Mouse (Mus musculus) Muller cell, postnatal 12 days (primary cell): ENCODE data around the gene Pax6.

Experiments used
- DNase-seq: peaks from one replicate; pipeline ENCODE4 v3.0.0-alpha.2; 2015; ENCODE audit errors: inconsistent ontology term

Pax6 gene

DNA sequence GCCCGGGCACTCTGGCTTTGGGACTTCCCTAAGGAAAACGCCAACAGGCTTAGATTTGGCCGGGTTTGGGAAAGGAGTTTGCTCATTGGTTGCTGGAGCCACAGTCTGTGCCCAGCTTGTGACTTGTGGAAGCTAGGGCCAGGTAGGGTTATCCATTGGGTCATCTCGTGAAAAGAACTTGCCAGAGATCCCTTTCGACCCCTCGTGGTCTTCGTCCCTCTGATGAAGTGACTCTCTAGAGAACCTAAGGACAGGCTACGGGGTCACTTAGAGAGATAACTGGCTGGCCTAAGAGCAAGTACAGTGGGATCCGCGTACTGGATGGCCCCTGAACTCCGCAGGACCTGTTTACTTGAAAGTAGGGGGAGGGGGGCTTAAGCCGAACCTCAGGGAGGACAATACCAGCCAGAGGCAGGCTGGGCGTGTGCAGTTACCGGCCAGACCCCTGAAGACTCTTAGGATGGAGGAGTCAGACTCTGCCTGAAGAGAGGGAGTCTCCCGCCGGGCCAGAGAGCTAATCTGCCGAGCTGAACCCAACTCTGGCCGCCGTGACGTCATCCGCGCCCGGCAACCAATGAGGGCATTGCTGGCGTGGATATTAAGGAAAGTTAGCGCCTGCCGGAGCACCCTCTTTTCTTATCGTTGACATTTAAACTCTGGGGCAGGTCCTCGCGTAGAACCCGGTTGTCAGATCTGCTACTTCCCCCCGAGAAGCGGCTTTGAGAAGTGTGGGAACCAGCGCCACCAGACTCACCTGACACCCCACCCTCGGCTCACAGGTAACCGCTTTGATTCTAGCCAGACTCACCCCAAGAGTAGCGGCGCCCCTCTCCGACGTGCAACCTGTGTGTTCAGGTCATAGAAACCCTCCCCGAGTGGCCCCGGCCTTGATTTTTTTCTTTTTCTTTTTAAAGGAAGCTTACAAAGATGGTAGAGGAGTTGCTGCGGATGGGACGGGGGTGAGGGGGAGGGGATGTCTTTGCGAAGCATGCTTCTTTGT, at the start of gene Pax6:
TSS of gene Pax6 (plus strand) at position 630 of the 1,000 bp plus-strand sequence.
- peak; percentile 92 for DNase-seq

DNA sequence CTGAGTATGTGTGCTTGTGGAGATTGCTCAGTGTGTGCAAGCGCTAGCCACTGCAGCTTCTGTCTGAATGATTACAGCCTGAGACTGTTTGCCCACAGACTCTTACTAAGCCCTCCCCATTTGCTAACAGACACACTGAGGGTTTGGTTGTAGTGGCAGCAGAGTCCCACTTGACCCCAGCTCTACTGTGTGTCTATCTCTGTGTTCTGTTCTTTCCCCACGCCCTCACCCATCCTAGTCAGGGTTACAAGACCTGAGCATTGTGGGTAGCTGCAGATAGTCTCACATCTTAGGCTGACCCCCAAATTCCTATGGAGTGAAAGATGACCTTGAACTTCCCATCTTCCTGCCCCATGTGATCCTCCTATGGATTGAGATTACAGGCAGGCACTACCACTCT, 19.8 kb upstream of the Pax6 start:
- DNase-seq = no peak

DNA sequence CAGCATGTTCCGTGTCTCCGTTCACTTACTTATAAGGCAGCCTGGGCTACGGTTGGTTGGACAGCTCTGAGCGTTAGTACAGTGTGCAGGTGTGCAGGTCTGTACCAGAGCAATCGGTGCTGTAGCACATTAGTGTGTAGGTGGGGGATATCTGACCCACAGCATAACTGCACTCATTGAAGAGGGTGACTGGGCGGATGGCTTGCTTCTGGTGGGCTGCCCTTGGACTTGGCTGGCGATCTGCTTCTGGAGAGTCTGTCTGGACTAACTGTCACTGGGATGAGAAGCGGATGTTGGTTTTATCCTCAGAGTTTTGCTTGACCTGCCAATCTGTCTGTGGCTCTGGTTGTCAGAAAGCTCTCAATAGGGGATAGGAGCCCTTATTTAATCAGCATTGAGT, 12.2 kb upstream of the Pax6 start:
- DNase-seq = no peak

DNA sequence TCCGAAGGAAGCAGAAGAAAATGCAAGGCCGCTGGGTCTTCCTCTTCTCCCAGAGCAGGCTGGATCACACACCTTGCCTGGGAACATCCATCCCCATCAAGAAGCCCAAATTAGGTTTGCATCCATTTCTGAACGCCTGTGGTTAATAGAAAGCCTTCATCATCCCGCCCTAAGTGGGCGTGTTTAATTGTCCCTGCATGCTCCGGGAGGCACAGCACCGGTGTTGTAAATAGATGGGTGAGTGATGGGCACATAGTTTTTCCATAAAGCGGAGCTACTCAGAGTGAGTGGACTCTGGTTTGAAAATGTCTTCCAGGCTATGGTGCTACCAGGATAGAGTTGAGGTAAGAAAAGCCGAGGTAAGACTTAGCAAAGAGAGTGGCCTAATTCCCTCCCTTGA, 9.3 kb upstream of the Pax6 start:
- DNase-seq = peak; percentile 70

DNA sequence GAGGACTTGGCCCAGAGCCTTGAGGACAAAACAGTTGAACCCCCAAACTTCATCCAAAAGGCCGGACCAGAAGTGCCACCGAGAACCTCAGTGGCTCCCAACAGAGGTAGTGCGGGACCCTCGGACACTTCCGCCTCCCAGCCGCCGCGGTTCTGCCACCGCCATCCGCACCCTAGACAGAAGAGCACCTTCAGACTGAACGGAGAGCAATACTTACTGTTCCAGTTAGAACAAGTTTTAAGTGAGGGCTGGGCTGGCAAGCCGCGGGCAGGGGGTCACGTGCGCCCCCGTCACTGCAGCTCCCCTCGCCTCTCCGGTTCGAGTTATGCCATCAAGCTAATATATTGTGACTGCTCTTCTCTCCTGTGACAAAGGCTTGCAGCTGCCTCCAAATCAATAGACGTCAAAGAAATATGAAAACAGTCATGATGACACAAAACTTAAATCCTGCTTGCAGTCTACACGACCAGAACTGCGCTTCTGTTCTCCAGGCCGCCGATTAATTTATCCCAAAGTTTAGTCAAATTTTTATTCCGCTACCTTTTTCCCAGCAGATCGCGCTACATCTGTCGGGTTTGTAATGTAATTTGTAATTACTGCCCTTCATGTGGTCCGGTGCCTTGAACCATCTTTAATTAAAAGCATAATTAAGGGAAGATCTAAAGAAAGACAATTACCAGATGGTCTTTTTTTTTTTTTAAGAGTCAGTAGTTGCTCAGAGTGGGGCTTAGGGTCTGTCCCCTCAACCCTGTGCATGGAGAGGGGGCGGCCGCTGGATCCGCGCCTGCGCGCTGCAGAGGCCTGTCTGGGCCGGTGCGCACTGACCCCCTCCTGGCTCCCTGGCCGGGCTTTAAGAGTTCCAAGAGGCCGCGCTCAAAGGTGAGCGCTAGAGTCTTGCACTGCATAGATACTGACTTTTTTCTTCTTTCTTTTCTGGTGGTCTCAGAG, 8.5 kb upstream of the Pax6 start:
- DNase-seq = peak; percentile 92

DNA sequence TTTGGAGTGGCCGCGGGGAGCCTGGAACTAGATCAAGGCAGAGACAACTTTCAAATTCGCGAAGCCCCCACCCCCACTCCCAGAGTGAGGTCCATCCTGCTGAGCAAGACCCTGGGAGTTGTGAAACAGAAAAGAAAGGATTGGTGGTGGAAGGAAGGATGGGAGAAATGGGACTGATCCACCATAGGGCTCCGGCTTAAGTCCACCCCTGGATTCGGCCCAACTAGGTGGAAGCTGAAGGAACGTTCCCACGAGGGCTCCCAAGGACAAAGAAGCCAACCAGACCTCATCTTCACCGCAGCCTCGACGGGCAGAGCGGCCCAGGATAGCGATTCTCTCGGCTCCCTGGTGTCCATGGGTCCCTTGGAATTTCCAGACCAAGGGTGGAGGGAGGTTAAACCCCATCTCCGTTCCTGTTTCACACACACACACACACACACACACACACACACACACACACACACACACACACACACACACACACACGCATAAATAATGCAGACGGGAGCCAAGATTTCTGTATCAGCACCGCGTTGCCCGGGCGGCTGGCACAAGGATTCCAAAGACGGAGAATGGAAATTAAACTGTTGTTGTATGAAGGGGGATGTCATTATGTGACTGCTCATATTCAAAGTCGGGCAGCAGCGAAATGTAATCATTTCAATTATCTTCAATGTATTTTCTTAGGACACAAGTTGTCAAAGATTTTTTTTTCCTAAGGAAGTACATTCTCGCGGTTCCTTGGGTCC, 7.7 kb upstream of the Pax6 start:
- peak; percentile 80 for DNase-seq

DNA sequence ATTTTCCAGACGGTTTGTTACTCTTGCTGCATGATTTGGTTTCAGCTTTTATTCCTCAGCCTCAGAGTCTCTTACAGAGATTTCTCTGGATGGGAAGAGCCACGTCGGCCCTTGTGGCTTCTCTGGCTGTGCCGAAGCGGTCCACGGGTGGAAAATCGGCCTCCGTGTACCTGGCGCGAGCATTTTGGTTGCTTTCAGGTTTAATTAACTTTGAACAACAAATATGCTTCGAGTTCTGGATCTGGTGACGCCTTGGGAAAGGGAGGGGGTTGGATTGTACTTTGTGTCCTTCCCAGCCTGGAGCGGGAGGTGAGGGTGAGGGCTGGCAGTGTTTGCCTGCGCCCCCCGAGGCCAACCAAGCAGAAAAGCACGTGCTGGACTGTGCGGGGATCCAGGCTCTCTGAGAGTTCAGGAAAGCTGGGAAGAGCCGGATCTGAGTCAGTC, 7.1 kb upstream of the Pax6 start:
- peak; percentile 73 for DNase-seq

DNA sequence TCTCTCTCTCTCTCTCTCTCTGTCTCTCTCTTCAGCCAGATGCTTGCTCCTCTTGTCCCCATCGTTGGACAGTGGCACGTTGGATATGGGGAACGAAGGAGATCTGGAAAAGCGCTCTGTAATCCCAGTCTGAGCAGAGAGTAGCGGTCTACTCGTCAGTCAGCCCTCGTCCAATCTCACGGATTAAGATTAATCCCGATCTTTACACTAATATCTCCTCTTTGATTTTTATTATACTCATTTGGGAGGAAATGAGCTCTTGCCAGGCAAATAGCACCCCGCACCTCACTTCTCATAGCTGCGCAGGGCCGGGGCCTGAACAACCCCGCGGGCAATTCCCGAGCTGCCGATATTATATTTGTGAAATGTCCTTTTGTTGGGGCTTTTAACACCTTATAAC, 6.6 kb upstream of the Pax6 start:
- DNase-seq = peak; percentile 64

DNA sequence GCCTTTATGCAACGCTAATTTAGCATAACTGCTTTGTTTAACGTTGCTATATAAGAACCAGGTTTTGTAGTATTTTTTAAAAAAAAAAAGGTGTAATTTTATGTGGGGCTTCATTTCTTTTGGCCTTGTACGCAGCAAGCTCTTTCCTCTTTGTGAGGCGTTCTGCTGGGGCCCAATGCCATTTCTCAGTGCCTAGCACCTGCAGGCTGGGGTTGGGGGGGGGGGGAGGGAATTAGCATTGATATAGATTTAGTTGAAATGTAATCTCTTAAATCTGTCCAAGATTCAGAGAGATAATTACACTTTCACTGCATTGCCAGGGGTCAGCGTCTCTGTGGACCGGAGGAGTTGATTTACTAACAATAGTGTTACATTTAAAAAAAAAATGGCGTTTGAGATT, 6.1 kb upstream of the Pax6 start:
- no peak for DNase-seq

DNA sequence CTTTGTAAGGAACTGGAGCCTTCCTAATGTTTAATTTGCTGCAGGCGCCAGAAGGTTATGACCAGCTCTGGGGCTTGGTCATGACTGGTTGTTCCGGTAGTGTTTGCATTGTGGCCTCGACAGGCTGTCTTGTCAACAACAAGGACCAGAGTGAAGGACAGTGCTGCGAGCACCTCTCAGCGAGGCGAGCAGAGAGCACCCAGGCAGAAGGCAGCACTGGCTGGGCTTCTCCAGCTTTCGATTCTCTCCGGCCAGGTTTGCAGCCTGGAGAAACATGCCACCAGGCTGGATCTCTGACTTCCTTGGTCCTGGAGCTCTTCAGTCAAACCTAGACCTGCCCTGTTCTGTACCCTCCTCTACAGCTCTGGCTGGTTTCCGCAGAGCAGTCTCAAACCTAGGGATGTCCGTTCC, 5.6 kb upstream of the Pax6 start:
- DNase-seq = peak; percentile 57

DNA sequence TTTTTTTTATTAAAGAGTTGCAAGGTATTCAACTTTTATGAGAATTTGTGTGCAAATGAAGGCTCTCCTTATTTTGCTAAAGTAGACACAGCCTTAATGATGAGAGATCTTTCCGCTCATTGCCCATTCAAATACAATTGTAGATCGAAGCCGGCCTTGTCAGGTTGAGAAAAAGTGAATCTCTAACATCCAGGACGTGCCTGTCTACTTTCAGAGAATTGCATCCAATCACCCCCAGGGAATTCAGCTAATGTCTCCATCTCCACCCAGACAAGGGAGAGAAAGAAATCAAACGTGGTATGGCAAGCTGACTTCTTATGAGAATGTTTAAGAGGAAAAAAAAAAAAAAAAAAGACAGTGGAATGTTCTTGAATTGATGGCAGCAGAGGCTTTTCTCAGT, 3.7 kb upstream of the Pax6 start:
- DNase-seq = peak; percentile 76

DNA sequence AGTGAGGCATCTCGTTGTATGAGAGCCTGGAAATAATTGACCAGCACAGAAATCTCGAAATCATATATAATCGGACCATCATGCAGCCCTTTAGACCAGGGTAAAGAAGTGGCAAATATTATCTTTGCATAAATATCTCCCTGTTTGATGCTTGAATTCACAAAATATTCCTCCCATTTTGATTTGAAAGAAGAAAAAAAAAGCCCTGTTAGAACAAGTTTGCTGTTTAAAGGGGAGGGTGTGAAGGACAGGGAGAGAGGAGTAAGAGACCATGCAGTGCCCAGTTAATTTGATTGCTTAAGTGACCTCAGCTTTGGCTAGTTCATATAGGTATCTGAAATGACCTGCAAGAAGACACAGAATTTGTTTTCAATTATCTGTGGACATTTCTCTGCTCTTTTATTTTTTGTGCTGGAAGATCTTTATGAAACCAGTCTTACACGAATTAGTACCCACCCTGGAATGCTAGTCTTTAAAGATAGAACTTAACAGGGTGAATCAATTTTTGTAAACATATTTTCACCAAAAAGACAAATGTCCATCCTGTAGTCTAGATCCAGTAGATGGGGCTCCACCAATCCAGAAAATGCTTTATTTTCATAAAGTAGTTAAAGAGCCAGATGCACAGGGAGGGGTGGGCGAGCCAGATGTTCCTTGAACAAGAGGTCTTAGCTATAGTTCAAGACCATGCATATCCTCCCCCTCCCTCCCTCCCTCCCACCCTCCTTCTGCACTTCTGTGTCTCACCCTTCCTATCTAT, 3.0 kb upstream of the Pax6 start:
- DNase-seq = peak; percentile 40

DNA sequence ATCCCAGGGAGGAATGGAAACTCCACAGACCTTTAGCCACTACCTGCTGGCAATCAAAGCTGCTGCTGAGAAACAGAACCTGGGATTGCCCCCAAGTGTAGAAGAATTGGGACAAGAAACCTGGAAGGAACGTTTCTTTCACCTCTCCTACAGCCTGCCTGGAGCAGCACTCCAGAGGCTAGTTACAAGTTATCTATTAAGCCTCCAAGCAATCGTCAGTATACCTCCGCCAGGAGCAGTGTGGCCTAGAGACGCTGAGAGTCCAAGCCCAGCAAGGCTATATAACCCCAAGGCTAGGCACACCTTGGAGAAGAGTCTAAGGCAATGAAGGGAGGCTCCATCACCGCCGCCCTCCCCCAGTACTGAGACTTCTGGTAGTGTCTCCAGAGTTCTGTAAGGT, 2.4 kb upstream of the Pax6 start:
- DNase-seq = no peak

DNA sequence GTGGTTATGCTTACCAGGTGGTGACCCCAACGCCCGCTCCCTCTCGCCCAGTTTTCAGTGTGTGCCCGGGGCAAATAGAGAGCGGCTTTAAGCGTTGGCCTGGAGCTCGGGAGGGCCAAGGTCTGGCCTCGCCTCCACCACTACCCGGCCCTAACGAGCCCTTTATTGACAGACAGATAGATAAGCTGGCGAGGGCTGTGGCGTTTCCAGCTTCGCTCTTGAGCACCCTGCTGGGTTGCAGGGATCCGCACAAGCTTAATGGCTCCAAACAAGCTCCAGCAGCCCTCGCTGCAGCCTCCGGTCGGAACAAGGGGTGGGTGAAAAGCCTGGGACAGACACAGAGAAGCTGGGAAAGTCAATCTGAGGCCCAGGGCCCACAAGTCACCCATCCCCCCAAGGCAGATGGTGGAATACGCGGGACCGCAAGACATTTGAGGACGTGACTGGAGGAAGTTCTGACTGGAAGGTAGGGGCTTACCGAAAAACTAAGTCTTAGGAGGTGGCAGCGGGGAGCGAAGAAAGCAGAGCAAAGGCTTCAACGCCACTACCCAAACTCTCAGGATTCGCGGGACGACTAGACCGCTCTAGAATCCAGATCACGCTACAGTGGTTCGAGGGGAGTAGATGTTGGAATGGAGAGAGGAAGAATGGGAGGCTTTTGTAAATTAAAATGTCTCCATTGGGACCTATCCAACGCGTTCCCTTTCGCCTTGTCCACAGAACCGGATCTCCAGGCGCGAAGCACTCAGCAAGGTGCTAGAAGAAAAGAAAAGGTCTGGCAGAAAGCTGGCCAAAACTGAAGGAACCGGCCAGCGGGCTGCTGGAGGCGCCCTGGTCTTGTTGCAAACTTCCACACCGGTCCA, 1.7 kb upstream of the Pax6 start:
- peak; percentile 68 for DNase-seq

DNA sequence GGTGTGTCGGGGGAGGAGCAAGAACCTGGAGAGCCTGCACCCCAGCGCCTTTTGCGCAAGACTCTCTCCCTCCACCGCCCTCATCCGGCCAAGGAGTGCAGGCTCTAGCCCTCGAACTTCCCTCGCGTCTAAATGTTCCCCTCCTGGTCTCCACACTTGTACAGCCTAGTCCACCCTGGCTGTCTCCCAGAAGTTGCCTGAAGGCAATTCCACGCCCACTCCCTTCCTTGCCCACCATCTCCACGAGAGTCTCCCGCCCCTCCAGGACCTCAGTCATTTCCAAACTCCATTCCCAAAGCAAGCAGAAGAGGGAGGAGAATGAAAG, 1.1 kb upstream of the Pax6 start:
- DNase-seq = no peak

DNA sequence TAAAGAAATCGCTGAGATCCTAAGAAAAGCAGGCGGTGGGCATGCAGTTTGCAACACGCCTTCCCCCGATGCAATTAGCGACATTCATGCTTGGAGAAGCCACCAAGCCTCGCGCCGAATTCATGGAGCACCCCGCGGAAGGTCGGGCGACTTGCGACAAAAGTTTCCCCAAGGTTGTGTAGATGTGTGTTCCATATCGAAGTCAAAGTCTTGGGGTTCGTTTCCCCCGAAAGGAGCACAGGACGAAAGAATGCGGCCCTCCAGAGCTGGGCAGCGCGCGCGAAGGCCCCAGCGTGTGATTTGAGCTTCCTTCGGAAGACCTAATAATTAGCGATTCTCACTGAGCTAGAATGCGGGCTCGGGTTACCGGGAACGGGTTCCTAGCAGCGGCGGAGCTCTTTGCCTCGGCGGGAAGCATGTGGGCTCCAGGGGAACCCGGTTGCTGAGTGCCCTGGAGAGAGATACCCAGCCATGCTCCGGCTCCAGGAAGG, 716 bp downstream of the Pax6 start:
- peak; percentile 40 for DNase-seq

DNA sequence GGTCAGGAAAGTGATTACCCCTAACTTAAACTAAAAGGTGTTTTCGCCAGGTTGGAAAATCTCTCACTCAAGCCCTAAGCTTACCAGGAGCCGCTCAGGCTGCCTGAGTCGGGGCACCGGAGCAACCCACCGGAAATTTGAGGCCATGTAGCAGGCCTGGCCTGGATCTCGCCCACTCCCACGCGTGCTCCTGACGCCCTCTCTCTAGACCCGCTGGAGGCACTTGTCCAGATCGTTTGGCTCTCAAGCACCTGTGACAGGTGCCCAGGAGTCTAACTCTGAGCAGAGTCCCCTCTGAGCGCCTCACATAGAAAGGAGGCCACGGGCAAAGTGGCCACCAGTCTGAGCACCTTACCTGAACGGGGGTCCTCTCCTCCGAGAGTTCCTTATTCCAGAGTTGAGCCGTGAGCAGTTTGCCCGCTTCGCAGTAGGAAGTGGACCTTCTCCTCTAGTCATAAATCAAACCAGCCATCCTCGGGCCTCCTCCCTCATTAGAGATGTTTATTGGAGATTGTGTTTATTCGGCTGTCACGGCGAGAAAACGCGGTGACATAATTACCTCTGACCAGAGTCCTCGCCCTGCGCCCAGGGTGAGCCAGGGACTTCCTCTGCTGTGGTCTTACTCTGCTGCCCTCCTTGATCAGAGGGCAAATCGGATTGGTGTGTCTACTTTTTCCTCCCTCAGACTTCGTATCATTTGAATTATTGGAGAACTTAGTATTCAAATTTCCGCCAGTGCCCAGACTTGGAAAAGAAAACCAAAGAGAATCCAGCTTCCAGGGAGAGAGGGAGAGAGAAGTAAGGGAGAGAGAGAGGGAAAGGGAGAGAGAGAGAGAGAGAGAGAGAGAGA, 1.4 kb downstream of the Pax6 start:
- DNase-seq = peak; percentile 80

DNA sequence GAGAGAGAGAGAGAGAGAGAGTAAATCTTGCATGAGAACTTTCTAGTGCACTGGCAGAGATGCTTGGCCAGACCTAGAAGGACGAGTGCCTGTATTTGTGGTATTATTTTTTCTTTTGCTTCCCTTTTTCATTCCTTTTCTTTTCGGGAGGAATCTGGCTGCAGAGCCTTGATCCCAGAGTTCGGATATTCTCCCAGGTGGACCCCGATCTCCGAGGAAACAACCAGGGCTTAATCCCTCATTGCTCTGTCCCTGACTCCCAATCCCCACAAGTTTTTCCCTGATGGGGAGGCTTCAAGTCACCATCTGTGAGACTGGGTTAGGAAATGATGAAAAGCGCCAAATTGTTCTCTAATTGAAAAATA, 2.0 kb downstream of the Pax6 start:
- DNase-seq = peak; percentile 37
